Mouse (Mus musculus) spleen, adult 2 months (tissue): Measurements from ENCODE around the gene Parp6.

Source experiments
- CTCF ChIP-seq: fragments of 200-500 bp; IDR thresholded peaks from 2 replicates; pipeline ENCODE4 v1.5.1; 2011; ENCODE audit warnings: mild to moderate bottlenecking, inconsistent platforms; ENCODE audit not compliant: insufficient read depth, insufficient read length, insufficient replicate concordance; ENCODE audit errors: extremely low read depth
- POLR2A ChIP-seq: fragments of 200-500 bp; IDR thresholded peaks from 2 replicates; pipeline ENCODE4 v1.6.1; 2011; ENCODE audit warnings: low read depth, low read length, inconsistent platforms

GRCm38 (mm10) chr9:59588710-59589671, 28.1 kb upstream of the Parp6 start:
- no peak for TF ChIP-seq POLR2A
- no peak for TF ChIP-seq CTCF
